Mouse (Mus musculus): ENCODE results near the gene Cflar. TPM values are rescaled to one million over a fixed set of nuclear protein-coding genes. Genes with fewer than 3 reads are reported as not detected.

Cflar gene
- total and polyA plus RNA-seq, 3 experiments = 35.7 to 81.1 (median 49.2) TPM

GRCm38 (mm10) chr1:58777583-58777982, 66.3 kb downstream of the Cflar start:
- H3K36me3 ChIP-seq (replicated peaks in 1 of 2; ENCODE audit: control insufficient read depth in 1 of 2, insufficient read depth in 1 of 2, low read length in 1 of 2) = no peaks in the 10 kb centered on the region
- no peak overlapping the region for H3K4me2 ChIP-seq (ENCODE audit: insufficient read depth, low read depth, poor library complexity, severe bottlenecking)
- H3K9ac ChIP-seq (ENCODE audit: insufficient read depth, low read depth) = no peak overlapping the region
- no peak overlapping the region for H3K4me3 ChIP-seq (replicated peaks in 1 of 3; ENCODE audit: low read depth in 2 of 3, low read length in 2 of 3, poor library complexity in 1 of 3)
- peaks cover 3 to 17% of the 10 kb centered on the region in 2 experiments for H3K4me1 ChIP-seq (ENCODE audit: control insufficient read depth in 1 of 2, insufficient read depth in 2 of 2)
- no peaks in the 10 kb centered on the region for H3K9me3 ChIP-seq (replicated peaks; ENCODE audit: low read length)
- dilution Hi-C loops (cut with MboI; ENCODE audit: extremely low pct_ligation_motif_present, extremely low pct_unique_long_range_greater_than_20kb, low sequenced_read_pairs) = no loop called here
- in situ Hi-C loops (cut with MboI; ENCODE audit: low pct_ligation_motif_present, low pct_unique_long_range_greater_than_20kb, low sequenced_read_pairs) = loop anchor here (10.0 to 25.0 kb wide), 2 partner anchors 217 to 460 kb away; partner anchors contain the start of gene Als2
- no peaks in the 10 kb centered on the region for H3K27me3 ChIP-seq (replicated peaks)
- H3K79me2 ChIP-seq (replicated peaks; ENCODE audit: control insufficient read depth, extremely low read depth, insufficient read depth, poor library complexity, severe bottlenecking) = no peaks in the 10 kb centered on the region
- DNase-seq (ENCODE audit: extremely low read depth) = no peak
- TF ChIP-seq EP300 (IDR thresholded peaks at IDR 0.05; ENCODE audit: low read length) (no peak), CTCF (conservative IDR thresholded peaks at IDR 0.05 in 1 of 2, IDR thresholded peaks at IDR 0.05 in 1 of 2; ENCODE audit: low read depth in 2 of 2, low read length in 2 of 2) (no peak), MEF2A (IDR thresholded peaks at IDR 0.05; ENCODE audit: borderline replicate concordance, low read depth, low read length) (no peak), USF2 (conservative IDR thresholded peaks at IDR 0.05; ENCODE audit: low read depth, low read length) (no peak), UBTF (IDR thresholded peaks at IDR 0.05; ENCODE audit: low read depth, low read length) (no peak), MAX (IDR thresholded peaks at IDR 0.05; ENCODE audit: low read length) (no peak), ZMIZ1 (IDR thresholded peaks at IDR 0.05; ENCODE audit: low read depth, low read length) (no peak), JUN (IDR thresholded peaks at IDR 0.05; ENCODE audit: insufficient read depth, low read depth, low read length) (no peak), IRF4 (IDR thresholded peaks at IDR 0.05; ENCODE audit: low read depth, low read length) (no peak), HCFC1 (IDR thresholded peaks at IDR 0.05; ENCODE audit: low read depth, low read length) (no peak), BHLHE40 (IDR thresholded peaks at IDR 0.05; ENCODE audit: low read depth, low read length) (no peak), JUND (conservative IDR thresholded peaks at IDR 0.05; ENCODE audit: low read depth, low read length) (no peak), ELF1 (IDR thresholded peaks at IDR 0.05; ENCODE audit: low read depth, low read length) (no peak), TCF12 (IDR thresholded peaks at IDR 0.05; ENCODE audit: low read depth, low read length) (no peak), MAFK (IDR thresholded peaks at IDR 0.05; ENCODE audit: insufficient replicate concordance, low read length) (no peak), ZC3H11A (IDR thresholded peaks at IDR 0.05; ENCODE audit: low read depth, low read length) (no peak)
- no peak overlapping the region for H3K27ac ChIP-seq (ENCODE audit: insufficient read depth, low read depth)

- Histone ChIP-seq H3K36me3 (replicated peaks in 1 of 2; ENCODE audit: control insufficient read depth in 1 of 2, insufficient read depth in 1 of 2, low read length in 1 of 2) (no peaks in the 10 kb centered on the region), H3K27me3 (replicated peaks) (no peaks in the 10 kb centered on the region), H3K27ac (ENCODE audit: insufficient read depth, low read depth) (no peak overlapping the region), H3K4me2 (ENCODE audit: insufficient read depth, low read depth, poor library complexity, severe bottlenecking) (no peak overlapping the region), H3K9me3 (replicated peaks; ENCODE audit: low read length) (no peaks in the 10 kb centered on the region), H3K4me1 (ENCODE audit: control insufficient read depth in 1 of 2, insufficient read depth in 2 of 2) (peaks cover 2 to 13% of the 10 kb centered on the region in 2 experiments), H3K9ac (ENCODE audit: insufficient read depth, low read depth) (no peak overlapping the region), H3K79me2 (replicated peaks; ENCODE audit: control insufficient read depth, extremely low read depth, insufficient read depth, poor library complexity, severe bottlenecking) (no peaks in the 10 kb centered on the region), H3K4me3 (replicated peaks in 1 of 3; ENCODE audit: low read depth in 2 of 3, low read length in 2 of 3, poor library complexity in 1 of 3) (no peak overlapping the region)
- peak; percentile 11 for DNase-seq (ENCODE audit: extremely low read depth)
- dilution Hi-C loops (cut with MboI; ENCODE audit: extremely low pct_ligation_motif_present, extremely low pct_unique_long_range_greater_than_20kb, low sequenced_read_pairs) (no loop called here), in situ Hi-C loops (cut with MboI; ENCODE audit: low pct_ligation_motif_present, low pct_unique_long_range_greater_than_20kb, low sequenced_read_pairs) (loop anchor here (10.0 to 25.0 kb wide), 2 partner anchors 217 to 459 kb away; partner anchors contain the start of gene Als2)
- TF ChIP-seq CTCF (conservative IDR thresholded peaks at IDR 0.05 in 1 of 2, IDR thresholded peaks at IDR 0.05 in 1 of 2; ENCODE audit: low read depth in 2 of 2, low read length in 2 of 2) = peak in 1 of 2 experiments; percentile 59; a peak in 2 of 4 replicates
- TF ChIP-seq ELF1 (IDR thresholded peaks at IDR 0.05; ENCODE audit: low read depth, low read length) = no peak
- TF ChIP-seq SMC3 (IDR thresholded peaks at IDR 0.05; ENCODE audit: low read depth, low read length) = peak; percentile 56
- no peak for TF ChIP-seq MAFK (IDR thresholded peaks at IDR 0.05; ENCODE audit: insufficient replicate concordance, low read length)
- TF ChIP-seq E2F4 (IDR thresholded peaks at IDR 0.05; ENCODE audit: insufficient replicate concordance, low read depth, low read length) = no peak
- TF ChIP-seq RAD21 (IDR thresholded peaks at IDR 0.05; ENCODE audit: low read depth, low read length) = peak; percentile 55
- no peak for TF ChIP-seq ZKSCAN1 (IDR thresholded peaks at IDR 0.05; ENCODE audit: borderline replicate concordance, low read depth, low read length)
- TF ChIP-seq MEF2A (IDR thresholded peaks at IDR 0.05; ENCODE audit: borderline replicate concordance, low read depth, low read length) = no peak
- TF ChIP-seq IRF4 (IDR thresholded peaks at IDR 0.05; ENCODE audit: low read depth, low read length) = no peak
- TF ChIP-seq BHLHE40 (IDR thresholded peaks at IDR 0.05; ENCODE audit: low read depth, low read length) = no peak
- TF ChIP-seq POLR2A (IDR thresholded peaks at IDR 0.05; ENCODE audit: low read depth, low read length) = no peak
- TF ChIP-seq KAT2A (IDR thresholded peaks at IDR 0.05; ENCODE audit: insufficient replicate concordance, low read length) = no peak
- TF ChIP-seq EP300 (IDR thresholded peaks at IDR 0.05; ENCODE audit: low read length) = no peak
- TF ChIP-seq MAZ (IDR thresholded peaks at IDR 0.05; ENCODE audit: low read depth, low read length) = no peak
Measured at GRCm38 (mm10) chr1:58778226-58778625, 66.9 kb downstream of the Cflar start.

Measured in CH12.LX (cell line).